Mouse (Mus musculus): ENCODE measurements around the gene Pja2. TPM values are rescaled to one million over a fixed set of nuclear protein-coding genes. Genes with fewer than 3 reads are reported as not detected.
"Not testable (repeated sequence)": the region's sequence is repeated elsewhere in the genome, so short reads cannot be mapped to it uniquely, and the experiment has no call there.

Gene Pja2
- polyA plus RNA-seq, 1 experiment from 2014 or later, result 78.4 TPM

DNA sequence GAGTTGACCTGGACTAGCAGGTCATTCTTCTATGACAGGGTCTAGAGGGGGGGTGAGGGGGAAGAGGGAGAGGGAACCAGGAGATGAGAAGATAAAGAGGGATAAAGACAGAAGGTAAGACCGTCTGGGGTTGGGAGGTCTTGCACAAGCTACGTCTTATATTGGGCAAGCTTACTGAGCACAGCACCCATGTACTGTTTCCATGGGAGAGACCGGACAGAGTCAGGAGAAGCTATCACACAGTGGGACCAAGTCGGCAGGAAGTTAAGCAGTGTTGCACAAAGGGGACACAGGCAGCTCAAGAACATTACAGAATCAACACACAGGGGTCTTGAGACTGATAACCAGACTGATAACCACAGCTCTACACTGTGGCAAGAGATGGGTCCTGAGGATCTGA lies 100.1 kb downstream of the Pja2 start:
- H3K9ac ChIP-seq (replicated peaks; ENCODE audit: low read depth, low read length); H3K4me3 ChIP-seq (ENCODE audit: low read depth, low read length); H3K27ac ChIP-seq (ENCODE audit: low read length); H3K27me3 ChIP-seq (ENCODE audit: control insufficient read depth, insufficient read depth, low read length); H3K36me3 ChIP-seq (ENCODE audit: control insufficient read depth, insufficient read depth, low read length); H3K4me2 ChIP-seq (replicated peaks; ENCODE audit: low read depth, low read length); ATAC-seq (ENCODE audit: insufficient number of reproducible peaks, insufficient read depth, low FRiP score, low read depth); H3K9me3 ChIP-seq (ENCODE audit: control insufficient read depth, low read depth, low read length); H3K4me1 ChIP-seq (ENCODE audit: control insufficient read depth, insufficient read depth, low read length): not testable (repeated sequence)
- WGBS, result 88% methylated on average over 4 of the region's 4 CpGs

DNA sequence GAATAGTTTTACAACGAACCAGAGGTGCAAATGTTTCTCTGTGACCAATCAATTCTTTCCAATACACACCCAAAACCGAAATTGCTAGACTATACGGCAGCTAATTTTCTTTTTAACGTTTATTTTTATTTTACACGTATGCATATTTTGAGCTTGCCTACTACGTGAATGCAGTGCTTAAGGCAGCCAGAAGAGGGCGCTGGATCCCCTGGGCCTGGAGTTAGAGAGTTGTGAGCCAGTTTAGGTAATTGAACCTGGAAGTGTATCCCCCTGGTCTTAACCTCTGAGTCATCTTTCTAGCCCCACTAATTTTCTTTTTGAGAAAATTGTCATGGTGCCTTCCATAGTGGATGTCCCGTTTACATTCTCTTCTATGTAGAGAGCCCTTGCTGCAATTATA lies 100.5 kb downstream of the Pja2 start:
- H3K9ac ChIP-seq (replicated peaks; ENCODE audit: low read depth, low read length), result no peak overlapping the region
- H3K27me3 ChIP-seq (ENCODE audit: control insufficient read depth, insufficient read depth, low read length), result no peaks in the 10 kb centered on the region
- no peaks in the 10 kb centered on the region for H3K9me3 ChIP-seq (ENCODE audit: control insufficient read depth, low read depth, low read length)
- H3K27ac ChIP-seq (ENCODE audit: low read length), result no peak overlapping the region
- ATAC-seq (ENCODE audit: insufficient number of reproducible peaks, insufficient read depth, low FRiP score, low read depth), result no peak
- no peaks in the 10 kb centered on the region for H3K36me3 ChIP-seq (ENCODE audit: control insufficient read depth, insufficient read depth, low read length)
- 81% methylated on average over 8 of the region's 8 CpGs for WGBS
- no peak overlapping the region for H3K4me2 ChIP-seq (replicated peaks; ENCODE audit: low read depth, low read length)
- H3K4me1 ChIP-seq (ENCODE audit: control insufficient read depth, insufficient read depth, low read length), result no peaks in the 10 kb centered on the region
- H3K4me3 ChIP-seq (ENCODE audit: low read depth, low read length), result no peak overlapping the region

Small RNA genes lying within 50 kb of the gene (microRNA-seq; reads per million reads assigned to microRNA genes)
- gene Gm24194, result not detected
